Mouse (Mus musculus) mouse trophoblast stem cell (cell line): ENCODE data around the gene Rfx2.

Experiments
- in situ Hi-C, 2 experiments: fragments of 300-500 bp; cut with MseI, MboI; formaldehyde crosslinking; loops; 2 replicates in 1 of 2; 3 replicates in 1 of 2; pipeline ENCODE4 v1.15.1; 2025

Gene Rfx2

DNA sequence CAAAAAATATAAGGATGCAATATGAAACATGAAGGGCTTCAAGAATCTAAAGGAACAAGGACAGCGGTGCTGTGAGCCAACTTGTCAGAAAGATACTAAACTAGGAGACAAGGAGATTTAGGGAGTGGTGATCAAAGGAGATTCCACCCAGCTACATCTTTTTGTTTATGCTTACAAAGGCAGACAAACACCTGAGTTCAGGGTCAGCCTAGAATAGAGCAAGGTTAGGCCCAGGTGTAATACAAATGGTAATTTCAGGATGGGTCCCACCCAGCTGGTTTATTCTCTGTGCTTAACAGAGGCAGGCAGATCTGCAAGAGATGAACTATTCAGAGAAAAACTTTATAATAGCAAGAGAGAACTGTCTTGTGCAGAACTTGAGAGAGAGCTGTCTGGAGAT, 2.6 kb upstream of the Rfx2 start:
- in situ Hi-C loops: no loop called here

DNA sequence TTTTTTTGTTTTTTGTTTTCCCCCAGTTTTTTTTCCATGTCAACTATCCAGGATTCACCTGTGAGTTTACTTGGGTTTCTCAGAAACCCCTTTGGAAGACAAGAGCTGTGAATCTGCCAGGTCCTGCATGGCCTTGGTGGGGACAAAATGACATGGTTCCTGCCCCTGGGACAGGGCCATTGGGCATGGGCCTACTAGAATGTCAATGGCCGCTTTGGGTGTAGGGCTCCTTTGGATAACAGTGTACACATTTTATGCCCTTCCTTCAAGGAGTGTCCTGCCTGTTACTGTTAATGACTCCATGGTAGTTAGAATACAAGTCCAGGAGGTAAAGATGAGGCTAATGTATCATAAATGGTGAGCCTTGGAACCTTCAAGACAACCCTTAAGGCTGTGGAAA, 2.1 kb upstream of the Rfx2 start:
- in situ Hi-C loops: no loop called here

DNA sequence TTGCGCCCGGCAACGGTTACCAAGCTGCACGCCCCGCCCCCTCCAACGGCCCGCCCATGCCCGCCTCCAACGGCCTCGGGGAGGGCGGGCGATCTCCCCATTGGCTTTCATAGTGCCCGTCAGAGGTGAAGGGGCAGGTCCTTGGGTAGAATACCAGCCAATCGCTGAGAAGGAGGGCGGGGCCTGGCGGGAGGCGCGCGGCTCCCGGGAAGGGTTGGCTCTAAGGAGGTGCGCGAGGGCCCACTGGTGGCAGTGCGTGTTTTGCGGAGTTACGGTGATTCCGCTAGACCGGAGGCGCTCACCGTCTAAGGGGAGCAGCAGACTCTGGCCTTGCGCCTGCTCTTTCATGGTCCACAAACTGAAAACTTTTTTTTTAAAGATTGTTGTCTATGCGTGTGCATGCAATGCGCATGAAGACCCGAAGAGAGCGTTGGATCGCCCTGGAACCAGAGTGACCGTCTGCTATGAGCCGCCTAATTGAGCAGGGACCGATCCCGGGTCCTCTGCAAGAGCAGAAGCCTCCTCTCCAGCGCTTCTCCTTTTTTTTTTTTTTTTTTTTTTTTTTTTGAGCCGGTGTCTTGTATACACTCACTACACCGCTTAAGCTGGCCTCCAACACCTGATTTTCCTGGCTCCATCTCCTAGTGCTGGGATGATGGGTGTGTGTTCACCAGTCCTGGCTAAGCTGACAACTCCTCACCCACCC, 451 bp upstream of the Rfx2 start:
- in situ Hi-C loops: no loop called here

DNA sequence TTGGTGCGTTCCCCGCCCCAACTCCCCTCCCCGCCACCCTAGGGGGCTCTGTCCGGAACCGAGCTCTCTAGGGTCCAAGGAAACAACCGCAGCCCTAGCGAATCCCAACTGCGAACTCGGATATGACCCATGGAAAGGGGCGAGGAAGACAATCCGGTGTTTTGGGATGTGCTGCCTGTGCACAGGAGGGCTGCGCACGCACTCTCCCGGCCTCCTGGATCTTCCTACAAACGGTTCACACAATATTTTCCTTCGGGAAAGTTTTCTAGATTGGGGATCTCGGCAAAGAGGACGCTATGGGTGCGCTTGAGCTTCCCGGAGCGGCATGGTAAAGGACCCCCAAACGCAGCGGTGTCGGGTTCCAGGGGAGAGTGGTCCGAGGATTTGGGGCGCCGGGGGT, 1.0 kb downstream of the Rfx2 start:
- in situ Hi-C loops: no loop called here

DNA sequence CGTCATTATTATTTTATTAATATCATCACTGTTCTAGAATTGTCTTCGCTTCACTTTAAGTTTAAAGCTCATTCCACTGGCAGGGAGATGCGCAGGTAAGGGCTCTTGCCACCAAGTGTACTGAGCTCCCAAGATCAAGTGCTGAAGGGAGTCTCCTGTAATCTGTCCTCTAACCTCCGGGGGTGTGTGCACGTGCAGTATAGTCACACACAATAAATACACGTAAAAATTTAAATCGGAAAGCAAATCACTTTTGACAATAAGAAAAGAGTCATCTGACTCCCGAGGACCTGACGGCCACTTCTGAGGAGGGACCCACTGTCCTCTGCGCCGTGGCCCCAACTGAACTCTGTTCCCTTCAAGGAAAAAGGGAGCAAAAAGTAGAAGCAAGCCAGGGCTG, 1.6 kb downstream of the Rfx2 start:
- in situ Hi-C loops: no loop called here

DNA sequence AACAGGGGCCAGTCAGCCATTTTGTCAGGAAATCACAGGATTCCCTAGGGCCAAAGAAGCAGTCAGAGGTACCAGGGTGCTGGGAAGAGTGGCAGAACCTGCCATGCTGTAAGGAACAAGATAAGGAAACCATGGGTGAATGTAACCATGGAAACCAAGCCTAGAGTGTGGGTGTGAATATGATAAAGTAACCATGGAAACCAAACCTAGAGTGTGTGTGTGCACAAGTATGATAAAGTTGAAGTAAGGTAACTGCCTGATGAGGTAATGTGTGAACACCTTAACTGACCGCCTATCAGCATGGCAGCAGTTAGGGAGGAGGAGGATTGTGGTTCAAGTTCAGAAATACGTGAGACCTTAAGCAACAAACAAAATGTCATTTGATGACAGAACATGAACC, 4.1 kb downstream of the Rfx2 start:
- in situ Hi-C loops: no loop called here

DNA sequence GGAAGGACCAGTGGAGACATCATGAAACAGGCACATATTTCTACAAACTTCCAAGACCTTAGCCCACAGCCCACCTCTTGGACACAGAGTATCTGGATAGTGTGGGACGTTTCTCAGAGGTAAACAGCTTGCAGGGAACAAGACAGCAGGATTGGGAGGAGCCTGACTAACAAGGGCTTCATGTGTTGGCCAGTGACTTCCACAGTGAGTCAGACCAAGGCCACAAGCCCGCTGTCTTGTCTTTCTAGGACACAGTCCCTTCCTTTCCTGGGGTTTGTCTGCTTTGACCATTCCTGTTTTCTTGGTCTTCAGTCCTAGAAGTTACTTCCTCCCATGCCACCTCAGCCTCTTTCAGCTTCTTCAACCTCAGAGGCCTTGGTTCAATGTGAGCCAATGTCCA, 7.5 kb downstream of the Rfx2 start:
- in situ Hi-C loops: no loop called here

DNA sequence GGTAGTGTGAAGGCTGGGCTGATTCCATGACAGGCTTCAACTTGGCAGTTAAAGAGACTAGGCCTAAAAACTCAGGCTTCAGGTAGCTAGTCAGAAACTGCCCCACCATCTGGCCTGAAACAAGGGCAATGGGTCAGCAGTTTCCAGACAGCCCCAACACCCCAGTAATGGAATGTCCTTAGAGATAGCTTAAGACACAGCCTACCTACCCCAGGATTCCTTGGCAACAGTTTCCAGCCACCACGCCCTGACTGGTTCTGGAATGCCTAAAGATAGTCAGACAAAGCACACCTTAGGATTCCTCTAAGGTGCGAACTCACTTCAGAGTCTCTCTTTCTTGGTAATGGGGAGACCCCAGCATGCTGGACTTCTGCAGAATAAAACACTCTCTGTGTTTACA, 8.4 kb downstream of the Rfx2 start:
- in situ Hi-C loops: no loop called here

DNA sequence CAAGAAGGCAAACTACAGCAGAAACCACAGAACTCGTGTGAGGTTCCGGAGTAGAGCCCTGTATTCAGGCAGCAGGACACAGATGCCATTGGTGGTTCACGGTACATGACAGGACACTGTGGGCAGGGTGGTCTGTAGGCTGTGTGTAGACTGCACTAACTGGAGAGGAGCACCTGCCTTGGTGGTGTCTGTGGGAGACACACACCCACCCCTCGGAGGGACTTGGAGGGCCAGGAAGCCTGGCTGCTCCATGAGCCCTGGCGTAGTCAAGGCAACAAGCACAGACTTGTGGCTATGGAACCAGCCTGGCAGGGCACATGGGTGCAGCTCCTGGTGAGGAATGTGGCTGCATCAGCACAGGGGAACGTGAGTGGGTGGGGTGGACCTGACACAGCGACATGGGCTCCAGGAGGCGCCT, 11.1 kb downstream of the Rfx2 start:
- in situ Hi-C loops: loop anchor here in 1 of 2 experiments (5.0 kb wide), 1 partner anchor 38 kb away; no protein-coding TSS in a partner anchor

DNA sequence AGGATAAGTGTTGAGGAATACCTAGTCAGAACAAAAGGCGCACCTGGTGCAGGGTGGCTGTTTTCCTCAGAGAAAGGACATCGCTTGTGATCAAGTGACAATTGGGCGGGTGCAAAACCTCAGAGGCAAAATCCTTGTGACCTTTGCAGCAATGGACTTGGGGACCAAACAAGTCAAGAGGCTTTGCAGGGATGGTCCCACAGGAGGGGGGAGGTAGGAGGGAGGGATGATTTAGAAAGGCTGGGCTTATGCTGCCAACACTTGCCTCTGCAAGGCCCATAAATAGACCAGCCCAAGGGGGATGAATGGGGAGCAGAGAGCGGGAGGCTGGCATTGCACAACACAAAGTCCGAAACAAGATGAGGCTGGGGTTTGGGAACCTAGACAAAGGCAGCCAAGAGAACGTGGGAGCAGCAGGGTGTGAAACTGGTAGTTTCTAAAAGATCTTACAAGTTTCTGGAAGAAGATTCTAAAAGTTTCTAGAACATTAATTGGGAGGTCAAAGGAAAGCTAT, 11.7 kb downstream of the Rfx2 start:
- in situ Hi-C loops: loop anchor here in 1 of 2 experiments (5.0 kb wide), 1 partner anchor 38 kb away; no protein-coding TSS in a partner anchor

DNA sequence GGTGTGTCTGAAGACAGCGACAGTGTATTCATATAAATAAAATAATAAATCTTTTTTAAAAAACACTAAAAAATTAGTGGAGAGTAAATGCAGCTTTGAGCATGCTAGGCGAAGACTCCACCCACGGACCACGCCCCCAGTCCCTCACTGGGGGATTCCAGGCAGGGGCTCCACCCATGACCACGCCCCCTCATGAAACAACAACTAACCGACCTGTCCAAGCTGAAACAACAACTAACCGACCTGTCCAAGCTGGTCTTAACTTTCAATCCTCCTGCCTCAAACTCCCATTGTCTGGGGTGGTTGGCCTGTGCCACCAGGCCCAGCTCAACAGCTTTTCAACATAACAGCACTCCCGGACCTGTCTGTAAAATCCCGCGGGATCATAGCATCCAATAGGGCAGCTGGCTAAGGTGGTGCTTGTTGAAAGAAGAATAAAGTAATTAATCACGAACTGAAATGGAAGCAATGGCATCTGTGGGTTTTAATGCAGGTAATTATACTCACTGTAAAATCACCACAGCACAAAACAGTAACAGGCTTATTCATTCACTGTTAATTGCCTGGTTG, 12.7 kb downstream of the Rfx2 start:
- in situ Hi-C loops: loop anchor here in 1 of 2 experiments (5.0 kb wide), 1 partner anchor 39 kb away; no protein-coding TSS in a partner anchor

DNA sequence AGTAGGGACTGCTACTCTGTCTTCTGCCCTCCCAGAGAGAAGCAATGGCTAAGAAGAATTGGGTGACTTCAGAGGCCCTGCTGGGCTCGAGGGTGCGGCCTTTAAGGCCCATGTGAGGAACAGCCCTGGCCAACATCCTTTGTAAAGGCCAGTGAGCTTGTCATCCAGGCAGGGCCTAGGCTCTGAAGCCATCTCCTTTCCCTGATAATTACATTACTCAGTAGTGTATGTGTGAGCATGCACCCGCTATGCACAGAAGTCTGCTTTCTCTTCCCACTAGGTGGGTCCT, 15.8 kb downstream of the Rfx2 start:
- in situ Hi-C loops: loop anchor here in 1 of 2 experiments (5.0 kb wide), 1 partner anchor 42 kb away; no protein-coding TSS in a partner anchor

DNA sequence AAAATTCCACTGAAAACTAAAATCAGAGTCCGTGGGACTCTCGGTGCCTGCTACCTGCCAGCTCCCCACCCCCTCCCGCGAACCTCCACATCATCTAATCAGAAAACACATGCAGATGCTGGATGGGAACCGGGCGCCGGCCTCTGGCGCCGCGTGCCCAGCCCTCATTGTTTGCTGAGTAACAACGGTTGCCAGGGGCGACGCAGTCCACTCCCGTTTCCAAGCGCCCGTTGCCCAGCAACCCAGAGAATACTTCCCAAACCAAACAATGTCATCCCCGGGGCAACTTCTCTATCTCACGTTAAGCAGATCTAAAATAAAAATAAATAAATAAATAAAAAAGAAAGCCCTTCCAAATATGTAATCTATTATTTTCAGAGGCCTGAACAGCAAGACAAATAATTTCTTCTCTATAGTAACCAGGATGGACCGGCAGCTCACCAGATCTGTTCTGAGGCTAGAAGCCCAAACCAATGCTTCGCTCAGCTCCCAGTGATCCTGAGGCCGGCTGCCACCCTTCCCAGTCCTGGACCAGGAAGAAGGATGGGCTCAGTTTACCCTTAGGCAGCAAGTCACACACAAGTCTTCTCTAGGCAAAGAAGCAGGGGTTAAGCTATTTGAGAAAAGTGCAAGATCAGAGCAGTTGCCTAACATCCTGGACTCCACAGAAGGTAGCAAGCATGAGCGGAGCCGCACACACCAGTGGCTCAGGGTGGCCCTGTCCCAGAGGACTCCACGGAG, 16.3 kb downstream of the Rfx2 start:
- in situ Hi-C loops: loop anchor here in 1 of 2 experiments (5.0 kb wide), 1 partner anchor 43 kb away; no protein-coding TSS in a partner anchor

DNA sequence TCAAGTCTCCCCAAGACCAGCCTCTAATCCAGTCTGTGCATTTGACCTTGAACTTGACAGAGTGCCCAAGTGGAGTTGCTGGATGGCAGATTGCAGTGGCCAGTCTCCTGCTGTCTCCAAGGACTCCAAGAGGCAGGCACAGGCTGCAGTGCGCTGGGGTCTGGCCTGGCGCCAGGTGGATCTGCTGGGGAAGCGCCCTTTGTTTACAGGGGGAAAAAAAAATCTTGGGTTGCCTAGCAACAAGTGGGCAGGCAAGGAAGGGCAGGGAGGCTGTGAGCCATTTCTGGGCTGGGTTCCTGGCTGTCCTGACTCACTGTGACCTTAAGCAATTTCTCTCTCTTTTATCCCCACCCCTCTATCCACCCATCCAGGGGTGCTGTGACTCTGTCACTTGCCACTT, 20.6 kb downstream of the Rfx2 start:
- in situ Hi-C loops: no loop called here

DNA sequence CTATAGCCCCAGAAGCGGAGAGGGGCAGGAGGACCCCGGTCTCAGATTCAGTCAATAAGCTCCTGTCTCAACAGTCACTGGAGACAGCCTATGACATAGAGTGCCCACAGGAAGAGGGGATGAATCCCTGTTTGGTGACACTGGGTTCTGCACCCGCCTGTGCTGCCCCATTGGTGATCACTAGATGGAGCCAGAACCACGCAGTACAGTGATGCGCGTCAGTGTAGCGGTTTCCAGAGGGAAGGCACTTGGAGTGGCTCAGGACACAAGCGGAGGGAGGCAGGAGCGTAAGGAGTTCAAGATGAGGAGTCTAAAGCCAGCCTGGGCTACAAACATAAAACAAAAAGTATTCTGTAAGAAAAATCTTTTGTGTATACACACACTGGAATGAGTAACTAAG, 22.3 kb downstream of the Rfx2 start:
- in situ Hi-C loops: no loop called here

DNA sequence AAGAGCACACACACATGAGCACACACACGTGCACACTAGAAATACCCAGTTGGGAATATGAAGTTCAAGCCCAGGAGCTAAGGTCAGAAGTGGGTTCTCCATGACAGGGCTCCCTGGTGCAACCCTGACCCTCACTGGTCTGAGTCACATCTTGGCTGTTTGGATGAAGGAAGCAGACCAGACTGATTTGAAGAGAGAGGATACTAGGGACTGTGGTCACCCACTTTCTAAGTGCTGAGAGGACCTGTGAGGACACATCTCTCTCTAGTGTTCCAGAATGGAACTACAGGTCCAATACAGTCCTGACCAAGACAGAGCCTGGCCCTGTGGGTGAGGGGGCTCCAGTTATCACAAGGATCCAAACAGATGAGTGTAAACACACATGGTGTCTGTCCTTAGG, 25.0 kb downstream of the Rfx2 start:
- in situ Hi-C loops: no loop called here

DNA sequence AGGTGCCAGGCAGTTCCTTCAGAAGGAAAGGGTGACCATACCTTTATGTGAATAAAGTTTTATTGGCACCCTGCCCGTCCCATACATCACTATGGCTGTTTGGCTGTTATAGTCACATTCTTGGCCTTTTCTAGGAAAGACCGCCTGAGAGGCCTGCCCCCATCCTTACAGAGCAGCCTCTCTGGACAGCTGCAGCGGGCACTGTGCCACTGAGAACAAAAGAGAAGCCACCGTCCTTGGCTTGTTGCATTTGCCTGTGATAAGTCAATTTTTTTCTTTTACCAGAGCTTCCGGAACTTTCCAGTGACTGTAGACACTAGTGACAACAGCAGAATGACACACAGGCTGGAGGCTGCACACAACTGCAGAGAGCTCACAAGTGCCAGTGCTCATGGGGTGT, 25.9 kb downstream of the Rfx2 start:
- in situ Hi-C loops: no loop called here

DNA sequence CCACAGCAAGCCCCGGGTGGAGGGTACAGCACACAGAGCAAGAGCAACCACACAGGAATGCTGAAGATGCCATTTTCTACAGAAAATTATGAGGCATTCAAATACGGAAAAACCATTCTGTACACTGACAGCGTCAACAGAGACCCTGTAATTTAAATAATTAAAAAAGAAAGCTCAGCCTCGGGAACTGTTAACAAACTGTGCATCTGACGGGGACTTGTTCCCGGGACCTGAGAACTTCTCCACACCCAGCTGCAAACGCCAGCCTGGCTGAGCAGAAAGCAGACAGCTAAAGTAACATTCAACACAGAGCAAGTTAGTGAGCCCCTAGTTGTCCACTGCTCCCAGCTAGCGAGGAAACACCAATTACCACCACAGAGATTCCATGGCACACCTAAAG, 28.7 kb downstream of the Rfx2 start:
- in situ Hi-C loops: no loop called here

DNA sequence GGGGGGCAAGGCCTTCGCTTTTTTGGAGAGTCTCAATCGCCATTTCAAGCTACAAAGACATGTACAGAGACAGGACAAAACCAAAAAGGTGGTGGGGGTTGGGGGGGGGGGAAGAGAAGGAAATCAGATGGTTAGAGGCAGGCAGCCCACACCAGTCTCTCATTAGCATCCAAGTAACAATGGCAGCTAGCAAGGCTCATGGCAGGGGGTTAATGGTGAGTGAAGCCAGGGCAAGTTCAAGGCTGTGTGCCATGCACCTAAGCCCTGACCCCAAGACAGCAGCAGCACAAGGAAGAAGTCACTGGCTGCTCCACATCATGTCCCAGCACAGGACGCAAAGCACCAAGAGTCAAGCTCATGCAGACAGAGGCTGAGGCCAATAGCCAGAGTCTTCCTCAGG, 31.5 kb downstream of the Rfx2 start:
- in situ Hi-C loops: no loop called here

DNA sequence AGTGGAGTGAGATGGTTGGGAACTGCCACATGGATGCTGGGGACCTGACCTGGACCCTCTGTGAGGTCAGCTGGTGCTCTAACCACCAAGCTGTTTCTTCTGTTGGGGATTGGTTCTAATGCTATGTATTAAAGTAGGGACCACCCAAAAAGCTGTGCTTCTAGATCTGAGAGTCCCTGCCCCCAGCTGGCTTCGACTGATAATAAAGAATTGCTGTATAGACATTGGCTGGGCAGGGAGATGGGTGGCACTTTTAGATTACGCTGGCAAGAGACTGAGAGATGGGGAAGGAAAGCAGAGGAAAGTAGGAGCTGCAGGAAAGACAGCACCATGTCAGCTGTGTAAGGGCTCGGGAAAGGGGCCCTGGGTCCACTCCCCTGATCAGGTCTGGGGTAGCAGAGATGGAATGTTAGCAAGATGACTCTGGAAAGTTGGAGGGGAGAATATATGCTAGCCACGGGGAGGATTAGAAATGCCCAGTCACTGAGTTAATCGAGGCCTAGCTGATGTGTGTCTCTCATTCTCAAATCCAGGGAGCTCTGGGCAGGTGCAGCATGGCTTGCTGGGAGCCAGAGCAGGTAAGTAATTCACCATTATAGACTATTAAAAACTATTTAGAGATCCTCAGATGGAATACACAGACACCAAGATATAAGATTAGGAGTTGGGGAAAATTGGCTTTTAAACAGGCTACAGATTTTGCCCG, 37.0 kb downstream of the Rfx2 start:
- in situ Hi-C loops: no loop called here

DNA sequence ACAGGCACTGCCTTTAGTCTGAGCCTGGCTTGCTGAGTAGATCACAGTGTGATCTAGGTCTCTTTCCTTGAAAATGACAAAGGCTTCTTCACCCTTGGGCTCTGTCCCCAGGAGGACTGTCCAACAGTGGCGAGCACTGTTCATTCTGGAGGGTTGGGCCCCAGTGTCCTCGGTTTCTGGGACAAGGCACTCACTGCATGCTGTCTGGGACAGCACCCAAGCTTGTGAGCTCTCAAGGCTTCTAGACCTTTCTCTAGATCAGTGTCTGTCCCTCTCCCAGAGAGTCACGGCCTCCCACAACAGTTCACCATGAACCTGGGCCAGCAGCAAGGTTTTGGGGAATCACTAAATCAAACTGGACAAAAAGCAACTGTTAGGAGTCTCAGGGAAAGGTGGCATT, 38.2 kb downstream of the Rfx2 start:
- in situ Hi-C loops: no loop called here

DNA sequence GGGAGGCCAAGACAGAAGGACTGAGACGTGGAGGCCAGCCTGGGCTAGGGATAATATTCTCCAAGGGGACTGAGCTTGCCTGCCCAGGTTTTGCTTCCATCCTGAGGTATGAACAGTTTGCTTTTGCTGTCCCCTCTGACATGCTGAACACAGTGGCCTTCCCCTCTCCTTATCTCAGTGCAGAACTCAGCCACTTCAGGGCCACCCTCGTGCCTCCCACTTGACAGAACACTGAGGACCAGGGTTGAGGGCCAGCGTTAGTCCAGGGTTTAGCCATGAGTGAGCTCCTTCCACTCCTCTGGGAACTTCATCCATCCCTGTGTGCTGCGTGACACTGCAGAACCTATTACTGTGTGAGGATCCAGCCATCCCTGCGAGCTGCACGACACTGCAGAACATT, 41.5 kb downstream of the Rfx2 start:
- in situ Hi-C loops: no loop called here
